ENCODE assay signal across 8 mouse cellular contexts in the genomic region with DNA sequence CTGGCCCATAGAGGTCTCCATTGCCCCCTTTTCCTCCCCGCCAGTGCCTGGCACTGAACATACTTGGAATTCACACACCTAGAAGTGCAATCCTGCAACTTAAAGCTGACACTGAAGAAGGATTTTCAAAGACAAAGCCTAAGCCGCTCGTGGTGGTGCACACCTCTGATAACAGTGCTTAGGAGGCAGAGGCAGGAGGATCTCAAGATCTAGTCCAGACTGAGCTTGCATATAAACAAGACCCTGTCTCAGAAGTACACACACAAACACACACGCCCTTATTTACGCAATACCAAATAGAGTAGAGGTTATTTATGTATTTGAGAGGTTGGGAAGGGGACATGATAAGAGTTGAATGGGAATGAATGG. TPM values are rescaled to one million over a fixed set of nuclear protein-coding genes. Genes with fewer than 3 reads are reported as not detected.
DNase-seq lines count a peak whose midpoint lies in the region; ATAC-seq and TF ChIP-seq lines count a peak whose summit lies in the region.

No protein-coding gene starts in this region.

- no peak for ATAC-seq in kidney, postnatal 0 days (replicated peaks; ENCODE audit: low FRiP score, low read depth)
- no peak for ATAC-seq in hindbrain, embryonic 15.5 days (ENCODE audit: low FRiP score, low read depth)
- no peak; the same call in 1 of the 2 replicates for ATAC-seq in midbrain, embryonic 15.5 days (replicated peaks)

- DNase-seq in kidney, postnatal 0 days (ENCODE audit: low spot score) = no peak
- DNase-seq in kidney, postnatal 10 days = no peak
- no peak for DNase-seq in spleen, adult 18-20 months
- DNase-seq in right cerebral cortex, postnatal 14 days = no peak
- DNase-seq in yolk sac, embryonic 10.5 days (ENCODE audit: low spot score) = no peak

- no peaks in the 10 kb centered on the region for H3K4me1 ChIP-seq in kidney, postnatal 0 days (replicated peaks; ENCODE audit: insufficient read depth, low read length)
- no peaks in the 10 kb centered on the region for H3K4me1 ChIP-seq in brown adipose tissue, adult 24 weeks (ENCODE audit: control insufficient read depth, insufficient read depth, insufficient read length, low read length)
- no peaks in the 10 kb centered on the region for H3K4me1 ChIP-seq in hindbrain, embryonic 15.5 days (replicated peaks)
- no peaks in the 10 kb centered on the region for H3K4me1 ChIP-seq in midbrain, embryonic 15.5 days

- no peaks in the 10 kb centered on the region for H3K9me3 ChIP-seq in kidney, postnatal 0 days (replicated peaks; ENCODE audit: low read length)
- no peaks in the 10 kb centered on the region for H3K9me3 ChIP-seq in hindbrain, embryonic 15.5 days
- no peaks in the 10 kb centered on the region for H3K9me3 ChIP-seq in midbrain, embryonic 15.5 days

- H3K36me3 ChIP-seq in kidney, postnatal 0 days (ENCODE audit: insufficient read depth, low read length) = no peaks in the 10 kb centered on the region
- no peaks in the 10 kb centered on the region for H3K36me3 ChIP-seq in hindbrain, embryonic 15.5 days
- H3K36me3 ChIP-seq in midbrain, embryonic 15.5 days (replicated peaks) = no peaks in the 10 kb centered on the region

- peak overlapping the region; percentile 70; the same call in 1 of the 2 replicates for H3K27ac ChIP-seq in kidney, postnatal 0 days
- peak overlapping the region; percentile 80 for H3K27ac ChIP-seq in brown adipose tissue, adult 24 weeks (replicated peaks; ENCODE audit: low read depth, low read length)
- H3K27ac ChIP-seq in hindbrain, embryonic 15.5 days (replicated peaks) = peak overlapping the region; percentile 72
- peak overlapping the region; percentile 74 for H3K27ac ChIP-seq in midbrain, embryonic 15.5 days

- peak overlapping the region; percentile 35 for H3K4me3 ChIP-seq in kidney, postnatal 0 days (replicated peaks; ENCODE audit: low read depth, low read length)
- peak overlapping the region; percentile 62 for H3K4me3 ChIP-seq in brown adipose tissue, adult 24 weeks (ENCODE audit: insufficient read depth, low read depth, low read length)
- peak overlapping the region; percentile 47 for H3K4me3 ChIP-seq in hindbrain, embryonic 15.5 days
- H3K4me3 ChIP-seq in midbrain, embryonic 15.5 days = peak overlapping the region; percentile 43

- H3K9ac ChIP-seq in kidney, postnatal 0 days (ENCODE audit: low read depth, low read length) = 0 out of 2 replicates have a peak overlapping the region, but pooled peaks have one; percentile 37
- H3K9ac ChIP-seq in hindbrain, embryonic 15.5 days = peak overlapping the region; percentile 37; the same call in 1 of the 2 replicates
- H3K9ac ChIP-seq in midbrain, embryonic 15.5 days = peak overlapping the region; percentile 29; the same call in 1 of the 2 replicates

- WGBS in kidney, postnatal 0 days = 59% methylated on average over 5 of the region's 5 CpGs
- WGBS in hindbrain, embryonic 15.5 days = 49% methylated on average over 5 of the region's 5 CpGs
- 49% methylated on average over 5 of the region's 5 CpGs for WGBS in midbrain, embryonic 15.5 days

- TF ChIP-seq CTCF in kidney, postnatal 0 days (IDR thresholded peaks at IDR 0.05; ENCODE audit: low read depth) = 0 out of 2 replicates have a peak, but pooled peaks have one; percentile 18

- H3K4me2 ChIP-seq in kidney, postnatal 0 days (ENCODE audit: low read length) = peak overlapping the region; percentile 41; the same call in 1 of the 2 replicates
- peak overlapping the region; percentile 45 for H3K4me2 ChIP-seq in hindbrain, embryonic 15.5 days
- peak overlapping the region; percentile 41 for H3K4me2 ChIP-seq in midbrain, embryonic 15.5 days

- H3K27me3 ChIP-seq in kidney, postnatal 0 days (ENCODE audit: insufficient read depth, low read length) = no peaks in the 10 kb centered on the region
- no peaks in the 10 kb centered on the region for H3K27me3 ChIP-seq in hindbrain, embryonic 15.5 days
- H3K27me3 ChIP-seq in midbrain, embryonic 15.5 days (replicated peaks) = no peaks in the 10 kb centered on the region

RNA-seq across cellular contexts. Expression of gene Ercc6l, which starts 0.5 kb away (rescaled TPM):
- 4.2 and 5.6 TPM in 2 replicates for polyA plus RNA-seq in kidney, postnatal 0 days (2015; fragmentation: Nextera tagmentation; extraction: Ambion mirVana)
- polyA plus RNA-seq in brown adipose tissue, adult 24 weeks (2012; ENCODE audit: insufficient read depth, insufficient read length, missing spikeins) = 0.32 TPM in 1 of 2 replicates, not detected in the other
- polyA plus RNA-seq in hindbrain, embryonic 15.5 days (2015; fragmentation: Nextera tagmentation; extraction: Ambion mirVana) = 2.0 and 2.3 TPM in 2 replicates
- 1.4 and 1.6 TPM in 2 replicates for polyA plus RNA-seq in midbrain, embryonic 15.5 days (2015; fragmentation: Nextera tagmentation; extraction: Ambion mirVana)

RNA-seq across cellular contexts. Expression of gene Rps4x, which starts 31.8 kb away (rescaled TPM):
- 882 and 968 TPM in 2 replicates for polyA plus RNA-seq in kidney, postnatal 0 days (2015; fragmentation: Nextera tagmentation; extraction: Ambion mirVana)
- 541 and 684 TPM in 2 replicates for polyA plus RNA-seq in brown adipose tissue, adult 24 weeks (2012; ENCODE audit: insufficient read depth, insufficient read length, missing spikeins)
- 350 and 382 TPM in 2 replicates for polyA plus RNA-seq in hindbrain, embryonic 15.5 days (2015; fragmentation: Nextera tagmentation; extraction: Ambion mirVana)
- 336 and 343 TPM in 2 replicates for polyA plus RNA-seq in midbrain, embryonic 15.5 days (2015; fragmentation: Nextera tagmentation; extraction: Ambion mirVana)

RNA-seq across cellular contexts. Expression of gene Pin4, which starts 38.2 kb away (rescaled TPM):
- polyA plus RNA-seq in kidney, postnatal 0 days (2015; fragmentation: Nextera tagmentation; extraction: Ambion mirVana) = 61.2 and 70.1 TPM in 2 replicates
- polyA plus RNA-seq in brown adipose tissue, adult 24 weeks (2012; ENCODE audit: insufficient read depth, insufficient read length, missing spikeins) = 52.8 and 100 TPM in 2 replicates
- polyA plus RNA-seq in hindbrain, embryonic 15.5 days (2015; fragmentation: Nextera tagmentation; extraction: Ambion mirVana) = 52.9 and 65.0 TPM in 2 replicates
- 63.9 and 71.5 TPM in 2 replicates for polyA plus RNA-seq in midbrain, embryonic 15.5 days (2015; fragmentation: Nextera tagmentation; extraction: Ambion mirVana)
